Mouse (Mus musculus): ENCODE measurements around the gene Nck2. TPM values are rescaled to one million over a fixed set of nuclear protein-coding genes. Genes with fewer than 3 reads are reported as not detected.

Gene Nck2
- total RNA-seq, 2 experiments from 2014 or later = 56.2 to 58.7 TPM

- intact Hi-C loops (cut with DNase I) = no loop called here
- no peak for DNase-seq
Observed at GRCm38 (mm10) chr1:43429924-43430876, 14.2 kb upstream of the Nck2 start.

DNA sequence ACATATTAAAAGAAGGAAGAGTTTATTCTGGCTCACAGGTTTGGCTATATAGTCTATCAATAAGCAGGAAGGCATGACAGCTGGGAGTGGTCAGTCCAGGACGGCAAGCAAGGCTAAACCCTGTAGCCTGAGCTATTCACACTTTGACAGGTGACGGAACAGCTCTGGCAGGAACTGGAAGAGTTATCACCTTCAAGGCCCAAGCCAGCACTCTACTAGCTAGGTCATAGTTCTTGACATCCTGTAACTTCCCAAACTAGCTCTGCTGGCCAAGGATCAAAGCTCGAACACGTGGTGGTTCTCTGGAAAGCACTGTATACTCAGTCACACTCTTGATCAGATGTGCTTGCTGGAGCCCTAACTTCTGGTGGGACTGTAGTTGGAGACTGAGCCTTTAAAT, 10.5 kb upstream of the Nck2 start:
- intact Hi-C loops (cut with DNase I) = no loop called here

DNA sequence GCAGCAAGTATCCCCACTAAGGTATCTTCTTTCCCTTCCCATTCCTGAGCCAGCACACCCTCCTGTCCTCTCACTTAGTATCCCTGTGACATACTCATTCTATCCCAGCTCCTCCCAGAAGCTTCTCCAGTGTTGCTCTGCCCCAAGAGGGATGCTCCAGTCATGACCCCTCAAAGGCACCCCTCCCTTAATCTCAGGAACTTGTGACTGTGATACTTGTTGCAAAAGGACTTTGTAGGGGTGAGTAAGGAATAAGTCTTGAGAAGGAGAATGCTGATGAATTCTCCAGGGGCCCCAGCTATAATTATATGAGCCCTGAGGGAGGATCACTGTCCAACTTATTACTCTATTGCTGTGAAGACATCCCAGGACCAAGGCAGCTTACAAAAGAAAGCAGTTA, 7.8 kb upstream of the Nck2 start:
- intact Hi-C loops (cut with DNase I) = no loop called here
- no peak for DNase-seq

More for the DNA sequence above, 10.5 kb upstream of the Nck2 start:
- no peak for DNase-seq

DNA sequence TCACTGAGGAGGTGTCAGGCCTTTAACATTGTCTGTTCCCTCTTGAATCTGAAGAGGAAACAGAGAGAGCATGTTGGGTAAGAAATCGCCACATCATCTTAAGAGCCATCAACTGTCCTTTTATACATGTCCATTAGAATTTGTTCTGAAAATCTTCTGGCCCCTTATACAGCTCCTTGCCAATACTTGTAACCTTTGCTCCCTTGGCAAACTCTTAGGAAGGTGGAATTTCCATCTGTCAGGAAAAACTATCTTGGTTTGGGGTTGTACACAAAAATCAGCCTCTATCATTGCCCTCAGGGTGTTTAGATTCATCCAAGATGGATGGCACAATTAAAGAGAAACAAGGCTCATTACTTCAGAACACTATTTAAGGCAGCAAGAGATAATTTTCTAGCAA, 5.1 kb upstream of the Nck2 start:
- DNase-seq = no peak
- intact Hi-C loops (cut with DNase I) = no loop called here

- intact Hi-C loops (cut with DNase I) = no loop called here
- DNase-seq = no peak
Observed at GRCm38 (mm10) chr1:43442568-43442967, 1.8 kb upstream of the Nck2 start.

DNA sequence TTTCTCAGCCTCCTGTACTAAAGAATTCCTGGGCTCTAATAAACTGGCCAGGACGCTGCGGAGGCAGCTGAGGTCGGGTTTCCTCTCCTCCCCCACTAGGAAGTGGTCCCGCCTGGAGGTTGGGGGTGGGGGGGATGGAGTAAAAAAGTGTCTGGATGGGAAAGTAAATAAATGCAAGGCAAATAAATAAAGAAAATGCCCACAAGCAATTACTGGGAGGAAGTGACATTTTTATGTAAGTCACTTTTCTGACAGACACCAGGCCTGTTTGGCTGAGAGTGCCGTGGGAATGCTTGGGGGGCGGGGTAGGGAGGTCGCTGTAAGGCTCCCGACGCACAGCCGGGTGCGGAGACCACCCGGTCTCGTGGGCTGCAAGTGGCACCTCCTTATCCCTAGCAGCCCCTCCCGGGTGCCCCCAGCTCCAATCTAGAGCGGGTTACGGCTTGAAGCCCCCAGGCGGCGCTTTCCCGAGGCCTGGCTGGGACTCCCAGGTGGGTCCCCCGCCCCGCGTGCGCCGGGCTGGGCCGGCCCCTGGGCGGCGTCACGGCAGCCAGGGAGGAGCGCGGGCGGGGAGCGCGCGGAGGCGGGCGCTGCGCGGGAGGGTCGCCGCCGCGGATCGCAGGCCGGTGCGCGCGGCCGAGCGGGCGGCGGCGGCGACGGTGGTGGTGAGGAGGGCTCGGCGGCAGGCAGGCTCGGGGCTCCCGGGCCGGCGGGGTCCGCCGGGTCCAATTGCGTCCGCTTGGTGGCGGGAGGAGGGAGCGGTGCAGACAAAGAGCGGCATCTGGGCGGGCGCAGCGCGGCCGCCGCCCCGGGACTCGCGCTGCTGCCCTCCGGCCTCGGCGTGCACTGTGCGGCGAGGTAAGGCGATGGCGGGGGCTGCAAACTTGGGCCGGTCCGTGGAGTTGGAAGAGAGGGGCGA, 1.1 kb downstream of the Nck2 start:
- peak; percentile 77 for DNase-seq
- intact Hi-C loops (cut with DNase I) = loop anchor here (5.0 kb wide), 3 partner anchors 102 to 297 kb away; no protein-coding TSS in a partner anchor

DNA sequence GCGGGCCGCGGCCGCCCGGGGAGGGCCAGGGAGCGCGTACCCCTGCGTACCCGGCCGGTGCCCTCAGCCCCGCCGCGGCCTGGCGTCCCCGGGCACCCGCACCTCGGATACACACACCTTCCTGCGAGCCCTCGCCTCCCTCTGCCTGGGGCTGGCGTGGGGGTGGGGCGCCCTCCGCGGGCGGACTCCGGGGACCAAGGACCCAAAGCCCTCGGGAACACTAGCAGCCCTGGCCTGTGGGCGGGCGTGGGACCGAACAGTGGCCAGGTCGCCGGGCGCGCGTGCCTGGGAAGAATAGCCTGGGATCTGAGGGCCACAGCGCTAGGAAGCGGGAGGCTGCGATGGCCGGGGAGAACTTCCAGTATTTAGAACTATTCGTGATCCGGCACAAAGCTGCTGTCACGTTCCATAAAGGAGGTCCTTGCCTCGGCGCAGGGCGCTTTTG, 1.7 kb downstream of the Nck2 start:
- intact Hi-C loops (cut with DNase I) = loop anchor here (5.0 kb wide), 3 partner anchors 101 to 296 kb away; no protein-coding TSS in a partner anchor

DNA sequence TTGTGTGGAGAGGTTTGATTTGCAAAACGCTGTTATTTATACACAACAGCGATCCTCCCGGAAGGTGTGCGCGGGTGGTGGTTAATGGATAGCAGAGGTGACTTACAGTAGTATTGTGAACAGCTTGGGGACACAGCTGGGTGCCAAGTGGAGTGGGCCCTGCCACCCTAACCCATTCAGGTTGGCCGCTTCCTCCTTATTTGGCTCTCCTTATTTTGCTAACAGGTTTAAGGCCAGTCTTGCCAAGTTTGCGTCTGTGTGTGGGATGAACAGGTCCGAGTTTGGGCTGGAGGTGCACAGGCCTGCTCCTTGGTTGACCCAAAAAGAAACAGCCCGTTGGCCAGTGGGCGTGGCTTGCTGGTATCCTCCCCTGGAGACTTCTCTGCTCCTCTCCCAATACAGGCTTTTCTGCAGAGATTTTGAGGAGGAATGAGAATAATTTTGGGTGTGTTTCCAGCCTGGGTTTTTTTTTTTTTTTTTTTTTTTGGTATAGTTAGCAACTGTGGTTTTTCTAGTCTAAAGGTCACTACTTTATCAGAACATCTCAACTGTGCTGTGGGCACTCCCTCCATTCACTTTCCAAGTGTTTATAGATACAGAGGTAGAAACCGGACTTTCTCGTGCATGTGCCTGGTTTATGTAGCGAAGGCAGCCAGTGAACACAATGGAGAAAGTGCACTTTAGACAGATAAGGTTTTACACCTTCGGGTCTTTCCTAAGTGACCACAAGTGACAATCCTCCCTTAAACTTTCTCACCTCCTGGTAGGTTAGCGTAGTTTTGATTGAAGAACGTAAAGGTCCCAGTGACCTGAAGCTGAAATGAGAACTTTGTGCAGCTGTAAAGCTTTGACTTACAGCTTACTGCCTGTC, 2.6 kb downstream of the Nck2 start:
- peak; percentile 54 for DNase-seq
- intact Hi-C loops (cut with DNase I) = loop anchor here (5.0 kb wide), 3 partner anchors 100 to 295 kb away; no protein-coding TSS in a partner anchor

More for the DNA sequence above, 1.7 kb downstream of the Nck2 start:
- DNase-seq = peak; percentile 52

GRCm38 (mm10) chr1:43447602-43448287, 3.4 kb downstream of the Nck2 start:
- intact Hi-C loops (cut with DNase I) = loop anchor here (5.0 kb wide), 3 partner anchors 100 to 295 kb away; no protein-coding TSS in a partner anchor
- DNase-seq = no peak

DNA sequence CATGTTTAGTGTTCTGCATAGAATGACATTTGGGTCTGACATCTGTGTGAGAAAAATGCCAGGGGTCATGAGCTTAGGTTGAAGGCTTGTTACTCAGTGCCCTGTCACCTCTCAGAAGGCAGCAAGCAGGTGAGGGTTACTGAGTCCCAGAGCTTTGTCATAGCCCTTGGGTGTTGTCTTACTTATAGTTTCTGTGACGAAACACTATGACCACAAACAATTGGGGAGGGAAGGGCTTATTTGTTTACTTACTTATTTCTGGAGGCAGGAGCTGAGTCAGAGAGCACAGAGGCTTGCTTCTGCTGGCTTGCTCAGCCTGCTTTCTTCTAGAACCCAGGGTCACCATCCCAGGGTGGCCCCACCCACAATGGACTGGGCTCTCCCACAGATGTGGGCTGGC, 6.4 kb downstream of the Nck2 start:
- intact Hi-C loops (cut with DNase I) = no loop called here
- DNase-seq = no peak

GRCm38 (mm10) chr1:43453683-43454082, 9.3 kb downstream of the Nck2 start:
- intact Hi-C loops (cut with DNase I) = no loop called here
- DNase-seq = no peak

DNA sequence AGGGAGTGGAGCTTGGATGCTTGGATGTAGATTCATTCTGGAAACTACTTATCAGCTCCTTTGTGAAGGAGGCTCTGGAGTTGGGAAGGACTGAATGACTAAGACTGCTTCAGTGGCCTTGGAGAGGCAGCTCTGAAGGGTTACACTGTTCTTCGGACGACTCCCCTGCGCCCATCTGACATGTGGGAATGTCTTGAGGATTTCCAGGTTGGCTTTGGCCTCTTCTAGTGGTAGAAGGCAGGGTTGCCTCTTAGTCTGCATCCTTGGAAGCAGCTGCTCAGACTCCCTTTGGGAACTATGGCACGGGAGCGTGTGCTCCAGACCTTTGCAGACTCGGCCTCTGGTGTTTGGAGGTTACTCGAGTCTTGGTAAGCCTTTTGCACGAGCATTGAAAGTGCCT, 10.4 kb downstream of the Nck2 start:
- intact Hi-C loops (cut with DNase I) = no loop called here
- no peak for DNase-seq

DNA sequence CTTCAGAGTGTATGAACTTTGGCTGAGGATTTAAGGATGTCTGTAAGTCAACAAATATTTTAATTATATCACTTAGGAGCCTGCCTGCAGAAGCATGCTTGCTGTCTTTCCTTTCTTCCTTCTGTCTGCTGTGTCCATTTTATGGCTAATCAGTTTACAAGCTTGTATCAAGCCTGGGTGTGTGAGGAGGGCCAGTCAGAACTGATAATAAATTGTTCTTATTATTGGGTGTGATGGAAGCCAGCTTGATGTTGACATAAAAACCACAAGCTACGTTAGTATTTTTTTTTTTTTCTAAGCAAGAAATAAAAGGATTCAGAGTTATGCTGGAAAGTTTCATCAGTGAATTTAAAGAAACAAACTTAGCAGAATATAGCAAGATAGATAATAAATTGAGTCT, 10.8 kb downstream of the Nck2 start:
- DNase-seq = no peak
- intact Hi-C loops (cut with DNase I) = no loop called here

DNA sequence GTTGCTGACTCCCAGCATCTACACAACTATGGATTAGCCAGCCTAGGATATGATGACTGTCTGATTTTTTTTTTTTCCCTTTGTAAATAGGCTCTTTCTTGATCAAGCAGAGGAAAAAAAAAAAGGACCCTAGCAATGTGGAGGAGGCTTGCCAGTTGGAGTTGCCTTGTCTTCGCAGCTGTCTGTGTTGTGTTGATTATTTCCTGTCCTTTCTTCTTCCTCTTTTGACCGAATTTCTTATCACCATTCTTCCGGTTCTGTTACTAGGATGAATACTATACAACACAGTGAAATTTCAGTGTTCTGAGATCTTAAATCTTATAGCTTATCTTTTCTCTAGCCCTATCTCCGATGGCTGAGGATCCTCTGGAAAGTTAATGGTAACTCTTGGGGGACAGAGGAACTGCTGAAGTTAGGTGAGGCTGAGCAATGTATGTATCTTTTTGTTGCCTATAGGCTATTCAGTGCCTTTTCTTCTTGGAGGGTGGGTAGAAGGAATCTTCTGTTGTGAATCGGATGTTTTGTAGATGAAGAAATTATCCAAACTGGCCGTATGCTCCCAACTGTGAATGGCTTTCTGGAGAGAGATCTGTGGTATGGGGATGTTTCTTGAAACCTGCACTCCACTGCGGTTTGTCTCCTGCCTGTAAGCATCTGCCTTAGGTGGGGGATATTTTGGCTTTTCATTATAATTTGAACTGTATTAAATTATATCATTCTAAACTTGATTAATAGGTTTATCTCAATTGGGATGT, 12.8 kb downstream of the Nck2 start:
- no peak for DNase-seq
- intact Hi-C loops (cut with DNase I) = no loop called here

DNA sequence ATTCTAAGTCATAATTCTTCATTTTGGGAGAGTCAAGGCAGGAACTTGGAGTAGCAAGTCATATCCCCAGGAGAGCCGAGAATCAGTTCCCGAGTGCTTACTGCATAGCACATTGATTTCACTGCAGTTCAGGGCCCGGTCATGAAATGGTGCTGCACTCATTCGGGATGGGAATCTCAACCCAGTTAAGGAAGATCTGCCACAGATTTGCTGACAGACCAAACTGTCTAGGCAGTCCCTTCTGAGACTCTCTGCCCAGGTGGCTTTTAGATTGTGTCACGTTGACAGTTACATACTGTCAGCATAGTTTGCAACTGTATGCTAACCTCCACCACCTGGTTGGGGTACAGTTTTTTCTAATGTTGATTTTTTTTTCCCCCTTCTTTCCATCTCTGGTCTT, 16.1 kb downstream of the Nck2 start:
- intact Hi-C loops (cut with DNase I) = no loop called here
- no peak for DNase-seq

GRCm38 (mm10) chr1:43462666-43463065, 18.3 kb downstream of the Nck2 start:
- intact Hi-C loops (cut with DNase I) = no loop called here
- DNase-seq = no peak

DNA sequence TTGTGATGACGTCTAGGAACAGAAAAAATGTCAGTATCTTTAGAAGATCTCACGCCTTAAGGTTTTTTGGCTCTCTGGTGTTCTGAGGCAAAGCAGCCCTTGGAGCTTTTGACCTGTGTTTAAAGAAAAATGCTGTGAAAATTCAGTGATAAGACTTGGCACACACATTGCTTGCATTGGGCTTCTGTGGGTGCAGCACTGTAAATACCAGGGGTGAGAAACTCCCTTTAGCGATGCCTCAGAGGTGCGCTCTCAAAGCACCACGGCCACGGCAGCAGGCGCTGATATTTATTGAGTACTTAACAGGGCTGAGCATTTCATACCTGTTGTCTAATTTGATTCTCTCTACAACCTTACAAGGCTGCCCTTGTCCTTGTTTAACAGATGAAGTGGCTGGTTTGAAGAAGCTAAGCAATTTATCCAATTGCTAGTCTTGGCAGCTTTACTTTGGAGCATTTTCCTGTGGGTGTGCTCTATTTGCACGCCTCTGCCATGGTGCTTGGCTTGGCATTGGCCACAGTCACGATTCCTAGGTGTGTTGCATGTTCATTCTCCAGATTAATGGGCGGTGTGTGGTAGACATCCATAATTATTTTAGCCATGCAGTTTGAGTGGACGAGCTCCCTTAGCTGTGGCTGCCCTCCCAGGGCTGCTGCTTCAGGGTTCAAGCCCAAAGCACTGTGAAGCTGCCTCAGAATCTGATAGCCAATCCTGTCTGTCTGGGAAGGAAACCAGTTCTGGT, 19.7 kb downstream of the Nck2 start:
- no peak for DNase-seq
- intact Hi-C loops (cut with DNase I) = no loop called here

GRCm38 (mm10) chr1:43464976-43465375, 20.6 kb downstream of the Nck2 start:
- intact Hi-C loops (cut with DNase I) = no loop called here

More at GRCm38 (mm10) chr1:43464976-43465375, 20.6 kb downstream of the Nck2 start:
- DNase-seq = no peak
